Mouse (Mus musculus): ENCODE data around the gene Slpi. TPM values are rescaled to one million over a fixed set of nuclear protein-coding genes. Genes with fewer than 3 reads are reported as not detected.

Gene Slpi
- total and polyA plus RNA-seq, 3 experiments = not detected

- no peaks in the 10 kb centered on the region for H3K9me3 ChIP-seq (replicated peaks; ENCODE audit: insufficient read depth, low read length)
- no peak overlapping the region for H3K4me3 ChIP-seq (ENCODE audit: control insufficient read depth in 1 of 2, insufficient read depth in 1 of 2, low read depth in 2 of 2, low read length in 2 of 2)
- no peak overlapping the region for H3K27ac ChIP-seq (ENCODE audit: control insufficient read depth, low read depth, low read length)
- no peak for TF ChIP-seq POLR2AphosphoS2 (IDR thresholded peaks at IDR 0.05; ENCODE audit: low read length)
- no peak for TF ChIP-seq MYB (IDR thresholded peaks at IDR 0.05; ENCODE audit: low read depth, low read length)
- TF ChIP-seq ZC3H11A (IDR thresholded peaks at IDR 0.05; ENCODE audit: low read depth, low read length) = no peak
- no peak for TF ChIP-seq CTCF (IDR thresholded peaks at IDR 0.05 in 2 of 3, conservative IDR thresholded peaks at IDR 0.05 in 1 of 3; ENCODE audit: control insufficient read depth in 1 of 3, insufficient read depth in 1 of 3, low read depth in 2 of 3, low read length in 3 of 3, poor library complexity in 1 of 3, severe bottlenecking in 1 of 3)
- no peak for TF ChIP-seq ZKSCAN1 (IDR thresholded peaks at IDR 0.05; ENCODE audit: low read depth, low read length)
- TF ChIP-seq GABPA (IDR thresholded peaks at IDR 0.05; ENCODE audit: low read depth, low read length) = no peak
- TF ChIP-seq USF2 (IDR thresholded peaks at IDR 0.05; ENCODE audit: borderline replicate concordance in 1 of 2, insufficient read depth in 1 of 2, low read depth in 1 of 2, low read length in 2 of 2) = no peak
- no peak for TF ChIP-seq MAZ (IDR thresholded peaks at IDR 0.05; ENCODE audit: low read depth, low read length)
- no peaks in the 10 kb centered on the region for H3K4me1 ChIP-seq (ENCODE audit: control insufficient read depth in 1 of 2, insufficient read depth in 2 of 2, low read length in 2 of 2)
- no peaks in the 10 kb centered on the region for H3K79me2 ChIP-seq (ENCODE audit: control insufficient read depth, insufficient read depth, low read length, poor library complexity)
- no peaks in the 10 kb centered on the region for H3K36me3 ChIP-seq (ENCODE audit: control insufficient read depth in 1 of 2, insufficient read depth in 2 of 2, low read length in 2 of 2)
- H3K9ac ChIP-seq (ENCODE audit: control insufficient read depth, low read depth, low read length, poor library complexity, severe bottlenecking) = no peak overlapping the region
- no peak for DNase-seq (ENCODE audit: low read depth, low spot score)
- peaks cover 9 to 16% of the 10 kb centered on the region in 2 experiments; a peak in 3 of 4 replicates for H3K27me3 ChIP-seq (ENCODE audit: control insufficient read depth in 1 of 2, insufficient read depth in 2 of 2, low read length in 2 of 2)
These were observed 45.8 kb upstream of the Slpi start for GRCm38 (mm10) chr2:164434681-164435080.

DNA sequence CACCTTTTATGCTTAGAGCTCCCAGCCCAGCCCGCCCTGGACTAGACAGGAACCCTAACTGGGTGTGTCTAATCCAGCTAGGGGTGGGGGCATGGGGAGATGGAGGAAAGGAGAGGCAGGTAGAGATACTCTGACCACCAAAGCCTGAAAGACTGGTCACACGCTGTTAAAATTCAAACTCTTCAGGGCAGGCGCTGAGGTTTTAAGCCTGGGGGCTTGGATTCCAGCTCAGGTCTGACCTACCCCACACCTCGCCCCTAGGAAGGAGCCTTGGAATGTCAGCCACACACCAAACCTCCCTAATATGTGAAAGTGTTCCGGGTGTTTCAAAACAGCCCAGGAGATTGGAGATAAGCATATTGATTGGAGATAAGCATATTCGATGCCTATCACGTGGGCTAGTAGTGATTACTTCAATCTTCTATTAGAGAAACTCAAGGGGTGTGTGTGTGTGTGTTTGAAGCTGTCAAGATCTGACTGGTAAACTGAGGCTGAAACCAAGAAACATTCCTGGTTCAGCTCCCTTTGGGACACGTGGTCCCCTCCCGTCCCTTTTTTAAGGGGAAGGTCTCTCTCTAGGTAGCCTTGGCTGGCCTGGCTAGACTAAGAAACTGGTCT is 44.5 kb upstream of the Slpi start:
- H3K27ac ChIP-seq (ENCODE audit: control insufficient read depth, low read depth, low read length) = no peak overlapping the region
- H3K27me3 ChIP-seq (ENCODE audit: control insufficient read depth in 1 of 2, insufficient read depth in 2 of 2, low read length in 2 of 2) = peaks cover 9 to 16% of the 10 kb centered on the region in 2 experiments
- H3K79me2 ChIP-seq (ENCODE audit: control insufficient read depth, insufficient read depth, low read length, poor library complexity) = no peaks in the 10 kb centered on the region
- TF ChIP-seq CHD2 (IDR thresholded peaks at IDR 0.05; ENCODE audit: low read length) = no peak
- no peak for TF ChIP-seq USF2 (IDR thresholded peaks at IDR 0.05; ENCODE audit: borderline replicate concordance in 1 of 2, insufficient read depth in 1 of 2, low read depth in 1 of 2, low read length in 2 of 2)
- no peak for TF ChIP-seq CHD1 (IDR thresholded peaks at IDR 0.05; ENCODE audit: low read depth, low read length)
- TF ChIP-seq RCOR1 (IDR thresholded peaks at IDR 0.05; ENCODE audit: low read depth, low read length) = no peak
- no peak for TF ChIP-seq ETS1 (IDR thresholded peaks at IDR 0.05; ENCODE audit: low read depth, low read length)
- TF ChIP-seq ZMIZ1 (IDR thresholded peaks at IDR 0.05; ENCODE audit: low read depth, low read length) = no peak
- no peak for TF ChIP-seq MAFK (IDR thresholded peaks at IDR 0.05; ENCODE audit: borderline replicate concordance, low read depth, low read length)
- no peak for TF ChIP-seq EP300 (IDR thresholded peaks at IDR 0.05; ENCODE audit: low read depth in 1 of 2, low read length in 2 of 2)
- TF ChIP-seq GATA1 (IDR thresholded peaks at IDR 0.05; ENCODE audit: low read depth, low read length) = no peak
- TF ChIP-seq HCFC1 (IDR thresholded peaks at IDR 0.05; ENCODE audit: low read depth, low read length) = no peak
- TF ChIP-seq TBP (IDR thresholded peaks at IDR 0.05; ENCODE audit: low read depth, low read length) = no peak
- TF ChIP-seq USF1 (IDR thresholded peaks at IDR 0.05; ENCODE audit: low read depth, low read length) = no peak
- no peak for TF ChIP-seq MYC (IDR thresholded peaks at IDR 0.05; ENCODE audit: low read depth, low read length)
- no peak for TF ChIP-seq ELF1 (IDR thresholded peaks at IDR 0.05; ENCODE audit: low read depth, low read length)
- no peak for TF ChIP-seq E2F4 (IDR thresholded peaks at IDR 0.05; ENCODE audit: borderline replicate concordance, low read depth, low read length)
- TF ChIP-seq SIN3A (IDR thresholded peaks at IDR 0.05; ENCODE audit: low read length) = no peak
- TF ChIP-seq NELFE (IDR thresholded peaks at IDR 0.05; ENCODE audit: low read depth, low read length) = no peak
- no peak for TF ChIP-seq POLR2A (IDR thresholded peaks at IDR 0.05; ENCODE audit: control insufficient read depth in 1 of 2, insufficient read depth in 1 of 2, low read depth in 1 of 2, low read length in 2 of 2, poor library complexity in 1 of 2)
- TF ChIP-seq POLR2AphosphoS2 (IDR thresholded peaks at IDR 0.05; ENCODE audit: low read length) = no peak
- no peaks in the 10 kb centered on the region for H3K9me3 ChIP-seq (replicated peaks; ENCODE audit: insufficient read depth, low read length)
- H3K9ac ChIP-seq (ENCODE audit: control insufficient read depth, low read depth, low read length, poor library complexity, severe bottlenecking) = no peak overlapping the region
- DNase-seq (ENCODE audit: low read depth, low spot score) = no peak
- no peaks in the 10 kb centered on the region for H3K4me1 ChIP-seq (ENCODE audit: control insufficient read depth in 1 of 2, insufficient read depth in 2 of 2, low read length in 2 of 2)
- no peak overlapping the region for H3K4me3 ChIP-seq (ENCODE audit: control insufficient read depth in 1 of 2, insufficient read depth in 1 of 2, low read depth in 2 of 2, low read length in 2 of 2)
- H3K36me3 ChIP-seq (ENCODE audit: control insufficient read depth in 1 of 2, insufficient read depth in 2 of 2, low read length in 2 of 2) = no peaks in the 10 kb centered on the region

All from MEL (cell line).